Mouse (Mus musculus) embryonic facial prominence, embryonic 10.5 days (tissue): Measurements from ENCODE around the gene Ulk4. TPM values are rescaled to one million over a fixed set of nuclear protein-coding genes. Genes with fewer than 3 reads are reported as not detected.
A peak's percentile ranks its signal among the peaks of the same experiment; 100 is the strongest.

ENCODE experiments used
- DNase-seq: peaks from one replicate; pipeline ENCODE4 v3.0.0-alpha.2; 2017; ENCODE audit warnings: low spot score
- H3K27ac ChIP-seq: fragments of 300-500 bp; sonication (generic); replicated peaks from 2 replicates; pipeline ENCODE4 v1.5.1; 2016; ENCODE audit warnings: mild to moderate bottlenecking
- H3K27me3 ChIP-seq: fragments of 300-500 bp; sonication (generic); replicated peaks from 2 replicates; pipeline ENCODE4 v1.6.1; 2016; ENCODE audit warnings: low read depth, mild to moderate bottlenecking; ENCODE audit not compliant: poor library complexity, severe bottlenecking
- H3K36me3 ChIP-seq: fragments of 300-500 bp; sonication (generic); replicated peaks from 2 replicates; pipeline ENCODE4 v1.6.1; 2016; ENCODE audit warnings: mild to moderate bottlenecking, moderate library complexity
- H3K4me1 ChIP-seq: fragments of 300-500 bp; sonication (generic); 2 replicates; pipeline ENCODE4 v1.6.1; 2016
- H3K4me3 ChIP-seq: fragments of 300-500 bp; sonication (generic); 2 replicates; pipeline ENCODE4 v1.5.1; 2016; ENCODE audit warnings: mild to moderate bottlenecking, moderate library complexity
- H3K9me3 ChIP-seq: fragments of 300-500 bp; sonication (generic); 2 replicates; pipeline ENCODE4 v1.6.1; 2016; ENCODE audit warnings: mild to moderate bottlenecking
- WGBS: fragments of 180-500 bp; shearing (Covaris S2); methylation state at CpG from one replicate; pipeline ENCODE4 v1.1.7; 2016; 5-methylcytosine and 5-hydroxymethylcytosine counted together
- polyA plus RNA-seq: library from polyadenylated mRNA; unstranded; fragments of >200 nt; fragmentation: Nextera tagmentation; extraction: Ambion mirVana; gene quantifications from 2 replicates; pipeline ENCODE4 v1.2.1, GENCODE M21; 2016

The Ulk4 gene
- polyA plus RNA-seq, 1 experiment from 2014 or later = 140 TPM

DNA sequence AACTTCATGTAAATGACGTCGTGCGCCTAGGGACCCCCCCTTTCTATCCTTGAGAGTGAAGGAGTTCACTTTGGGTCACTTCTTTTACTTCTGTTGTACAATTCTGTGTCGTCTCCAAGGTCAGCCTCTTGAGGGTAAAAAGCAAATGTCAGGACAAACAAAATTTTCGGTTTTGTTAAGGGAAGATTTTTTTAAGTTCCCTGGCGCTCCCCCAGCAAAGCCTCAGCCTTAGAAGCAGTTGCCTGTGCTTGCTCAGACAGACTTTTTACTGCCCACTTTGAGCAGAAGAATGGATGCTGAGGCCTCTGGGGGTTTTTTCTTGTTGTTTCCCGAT is 21.0 kb upstream of the Ulk4 start:
- peak overlapping the region; percentile 96 for H3K4me3 ChIP-seq
- H3K9me3 ChIP-seq = no peaks in the 10 kb centered on the region
- peak overlapping the region; percentile 91 for H3K27ac ChIP-seq
- no peak for DNase-seq
- no peaks in the 10 kb centered on the region for H3K36me3 ChIP-seq
- H3K4me1 ChIP-seq = peaks cover 53% of the 10 kb centered on the region
- peaks cover 45% of the 10 kb centered on the region for H3K27me3 ChIP-seq
- 6% methylated on average over 7 of the region's 7 CpGs for WGBS

DNA sequence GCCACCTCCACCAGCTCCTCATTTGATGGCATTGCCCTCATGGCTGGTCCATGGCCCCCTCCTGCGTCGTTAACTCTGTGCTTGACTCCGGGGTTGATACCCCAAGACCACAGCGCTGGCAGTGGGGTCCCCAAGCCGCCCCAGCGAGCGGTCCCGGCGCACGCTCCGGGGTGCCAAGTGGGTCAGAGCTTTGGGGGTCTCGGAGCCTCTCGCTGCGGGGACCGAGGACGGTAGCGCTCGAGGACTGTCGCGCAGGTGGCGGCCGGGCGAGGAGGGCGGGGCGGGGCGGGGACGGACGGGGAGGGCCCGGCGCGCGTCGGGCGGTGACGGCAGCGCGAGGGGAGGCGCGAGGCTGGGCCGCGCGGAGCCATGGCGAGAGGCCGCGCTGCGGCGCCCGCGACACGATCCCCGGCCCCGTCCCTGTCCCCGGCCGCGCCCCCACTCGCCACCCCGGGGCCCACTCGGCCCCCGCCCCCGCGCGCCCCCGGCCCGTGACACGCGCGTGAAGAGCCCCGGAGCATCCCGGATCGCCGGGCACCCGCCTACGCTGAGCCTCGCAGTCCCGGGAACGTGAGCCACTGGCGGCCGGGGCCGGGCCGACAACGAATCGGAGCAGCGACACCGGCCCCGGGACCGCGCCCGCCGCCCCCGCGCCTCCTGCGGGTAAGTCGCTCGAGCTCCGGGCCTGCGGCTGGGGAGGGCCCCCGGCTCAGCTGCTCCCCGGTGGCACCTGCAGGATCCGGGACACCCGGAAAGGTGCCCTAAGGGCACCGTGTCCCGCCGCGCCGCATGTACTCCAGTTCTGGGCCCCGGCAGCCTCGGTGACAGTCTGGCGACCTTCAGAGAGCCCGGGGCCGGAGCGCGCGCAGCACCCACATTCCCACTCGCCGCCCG is 20.4 kb upstream of the Ulk4 start, which contains the start of gene Trak1:
Trak1 (plus strand) TSS at position 332 of the 894 bp plus-strand sequence.
- H3K27me3 ChIP-seq = peaks cover 45% of the 10 kb centered on the region
- no peaks in the 10 kb centered on the region for H3K36me3 ChIP-seq
- peak within 1 kb of the TSS; percentile 91 for H3K27ac ChIP-seq
- H3K4me1 ChIP-seq = peaks cover 50% of the 10 kb centered on the region
- under 1% methylated on average over 112 of the region's 116 CpGs for WGBS
- no peaks in the 10 kb centered on the region for H3K9me3 ChIP-seq
- H3K4me3 ChIP-seq = peak within 1 kb of the TSS; percentile 96
- peak; percentile 77 for DNase-seq

DNA sequence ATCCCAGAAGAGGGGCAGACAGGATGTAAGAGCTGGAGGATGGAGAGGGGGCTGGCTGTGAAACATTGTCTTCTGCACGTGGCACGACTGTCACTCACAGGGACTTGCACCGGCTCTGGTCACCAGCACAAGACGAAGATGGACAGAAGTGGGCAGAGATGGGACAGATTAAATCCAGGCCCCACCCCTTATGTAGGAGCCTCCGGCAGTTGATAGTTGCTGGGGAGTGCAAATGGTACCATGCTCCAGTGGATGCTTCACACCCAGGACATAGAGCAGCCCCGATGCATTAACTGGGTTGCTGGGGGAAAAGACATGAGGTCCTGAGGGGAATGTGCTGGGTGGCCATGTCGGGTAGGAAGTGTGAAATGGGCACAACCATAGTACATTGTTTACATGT is 18.2 kb upstream of the Ulk4 start:
- peaks cover 35% of the 10 kb centered on the region for H3K4me1 ChIP-seq
- 80% methylated on average over 7 of the region's 7 CpGs for WGBS
- H3K27ac ChIP-seq = no peak overlapping the region
- H3K27me3 ChIP-seq = peaks cover 45% of the 10 kb centered on the region
- H3K4me3 ChIP-seq = no peak overlapping the region
- H3K36me3 ChIP-seq = no peaks in the 10 kb centered on the region
- no peaks in the 10 kb centered on the region for H3K9me3 ChIP-seq
- DNase-seq = no peak

DNA sequence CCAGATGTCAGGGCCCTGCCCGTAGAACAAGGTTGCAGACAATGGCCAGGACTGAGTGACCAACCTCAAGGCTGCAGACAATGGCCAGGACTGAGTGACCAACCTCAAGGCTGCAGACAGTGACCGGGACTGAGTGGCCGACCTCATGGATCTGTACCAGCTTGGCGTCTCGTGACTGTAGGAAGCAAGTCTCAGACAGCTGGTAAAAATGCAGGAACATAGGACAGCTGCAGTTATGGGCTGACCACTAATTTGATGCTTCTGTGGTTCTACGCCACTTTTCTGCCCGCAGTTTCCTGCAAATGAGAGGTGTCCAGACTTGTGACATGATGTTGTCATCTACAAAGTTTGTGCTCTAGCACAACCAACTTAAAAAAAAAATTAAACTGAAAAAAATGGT is 16.2 kb upstream of the Ulk4 start:
- no peak for DNase-seq
- H3K4me1 ChIP-seq = peaks cover 15% of the 10 kb centered on the region
- no peaks in the 10 kb centered on the region for H3K36me3 ChIP-seq
- WGBS = 83% methylated on average over 7 of the region's 7 CpGs
- peaks cover 38% of the 10 kb centered on the region for H3K27me3 ChIP-seq
- H3K9me3 ChIP-seq = peaks cover 5% of the 10 kb centered on the region; the same call in 1 of the 2 replicates
- H3K4me3 ChIP-seq = no peak overlapping the region
- H3K27ac ChIP-seq = no peak overlapping the region

DNA sequence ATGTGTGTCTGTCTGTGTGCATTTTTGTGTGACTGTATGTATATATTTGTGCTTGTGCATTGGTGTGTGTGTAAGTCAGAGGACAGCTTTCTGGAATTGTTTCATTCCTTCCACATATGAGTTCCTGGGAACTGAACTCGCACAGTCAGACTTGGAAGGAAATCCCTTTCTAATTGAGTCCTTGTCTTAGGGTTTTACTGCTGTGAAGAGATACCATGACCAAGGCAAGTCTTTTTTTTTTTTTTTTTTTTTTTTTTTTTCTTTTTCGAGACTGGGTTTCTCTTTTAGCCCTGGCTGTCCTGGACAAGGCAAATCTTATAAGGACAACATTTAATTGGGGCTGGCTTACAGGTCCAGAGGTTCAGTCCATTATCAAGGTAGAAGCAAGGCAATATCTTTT is 14.3 kb upstream of the Ulk4 start:
- 71% methylated on average over 2 of the region's 2 CpGs for WGBS
- H3K36me3 ChIP-seq = no peaks in the 10 kb centered on the region
- no peak overlapping the region for H3K4me3 ChIP-seq
- H3K9me3 ChIP-seq = peaks cover 5% of the 10 kb centered on the region; the same call in 1 of the 2 replicates
- no peak for DNase-seq
- no peak overlapping the region for H3K27ac ChIP-seq
- H3K4me1 ChIP-seq = peaks cover 2% of the 10 kb centered on the region
- peaks cover 28% of the 10 kb centered on the region for H3K27me3 ChIP-seq

DNA sequence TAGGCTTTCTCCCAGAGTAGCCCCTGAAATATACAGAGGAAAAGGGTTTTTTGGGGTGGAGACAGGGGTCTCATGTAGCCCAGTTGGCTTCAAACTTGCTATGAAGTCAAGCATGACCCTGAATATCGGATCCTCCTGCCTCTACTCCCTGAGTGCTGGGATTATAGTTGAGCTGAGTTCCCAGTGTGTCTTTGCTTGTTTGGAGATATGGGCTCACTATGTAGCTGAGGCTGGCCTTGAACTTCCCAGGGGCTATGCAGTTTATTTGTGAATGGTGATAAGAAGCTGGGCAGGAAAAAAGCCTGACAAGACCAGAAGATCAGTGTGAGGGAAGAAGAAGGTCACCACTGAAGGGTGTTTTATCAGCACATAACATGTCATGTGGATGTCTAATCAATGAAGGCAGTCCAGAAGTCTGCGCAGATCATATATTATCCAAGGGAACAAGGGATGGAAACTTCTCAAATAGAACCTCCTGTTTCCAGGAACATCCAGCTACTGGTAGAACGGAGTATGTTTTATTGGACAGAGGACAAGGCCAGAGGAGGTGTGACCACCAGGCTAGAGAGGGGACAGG is 9.4 kb upstream of the Ulk4 start:
- WGBS = 78% methylated on average over 3 of the region's 3 CpGs
- DNase-seq = no peak
- Histone ChIP-seq H3K4me3 (peak overlapping the region; percentile 61), H3K27ac (peak overlapping the region; percentile 81), H3K36me3 (peaks cover 19% of the 10 kb centered on the region), H3K9me3 (peaks cover 21% of the 10 kb centered on the region), H3K27me3 (no peaks in the 10 kb centered on the region), H3K4me1 (peaks cover 13% of the 10 kb centered on the region)

DNA sequence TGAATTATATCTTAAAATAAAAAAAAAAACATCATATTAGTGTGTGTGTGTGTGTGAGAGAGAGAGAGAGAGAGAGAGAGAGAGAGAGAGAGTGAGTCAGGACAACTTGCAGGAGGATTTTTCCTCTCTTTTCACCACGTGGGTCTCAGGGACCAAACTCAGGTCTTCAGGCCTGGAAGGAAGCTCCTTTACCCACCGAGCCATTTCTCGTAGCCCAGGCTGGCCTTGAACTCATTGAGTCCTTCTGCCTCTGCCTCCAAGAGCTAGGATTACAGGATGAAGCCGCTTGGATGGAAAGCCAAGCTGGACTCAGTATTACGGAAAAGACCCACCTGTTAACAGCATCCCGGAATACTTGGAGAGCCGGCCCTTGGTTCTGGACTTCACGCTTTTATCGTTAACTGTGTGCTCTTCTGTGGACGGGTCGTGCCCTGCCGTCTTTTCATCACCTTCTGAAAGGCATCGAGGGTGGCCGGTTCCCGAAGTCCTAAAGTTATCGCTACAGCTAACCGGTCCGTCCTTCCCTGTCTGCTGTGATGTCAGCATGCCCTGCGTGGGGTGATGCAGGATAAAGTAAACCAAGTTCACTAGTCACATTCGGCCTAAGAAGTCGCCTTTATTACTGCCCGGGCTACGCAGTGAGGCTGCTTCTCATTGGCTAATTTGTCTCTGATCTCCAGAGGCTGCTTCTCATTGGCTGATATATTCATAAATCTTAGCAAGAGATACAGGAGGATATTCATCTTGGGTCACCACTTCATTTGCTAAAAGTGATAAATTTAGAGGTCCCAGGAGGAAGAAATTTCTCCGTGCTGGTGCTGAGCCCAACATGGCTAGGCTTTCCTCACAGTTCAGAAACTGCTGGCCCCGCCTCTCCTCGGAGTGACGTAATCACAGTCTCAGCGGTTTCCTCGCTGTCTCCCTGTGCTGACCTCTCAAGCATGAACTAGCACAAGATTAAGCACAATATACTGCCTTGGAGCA is 8.6 kb upstream of the Ulk4 start:
- Histone ChIP-seq H3K4me1 (peaks cover 13% of the 10 kb centered on the region), H3K27me3 (no peaks in the 10 kb centered on the region), H3K36me3 (peaks cover 22% of the 10 kb centered on the region), H3K27ac (peak overlapping the region; percentile 81), H3K9me3 (peaks cover 21% of the 10 kb centered on the region), H3K4me3 (peak overlapping the region; percentile 61)
- peak; percentile 73 for DNase-seq
- 19% methylated on average over 29 of the region's 29 CpGs for WGBS

DNA sequence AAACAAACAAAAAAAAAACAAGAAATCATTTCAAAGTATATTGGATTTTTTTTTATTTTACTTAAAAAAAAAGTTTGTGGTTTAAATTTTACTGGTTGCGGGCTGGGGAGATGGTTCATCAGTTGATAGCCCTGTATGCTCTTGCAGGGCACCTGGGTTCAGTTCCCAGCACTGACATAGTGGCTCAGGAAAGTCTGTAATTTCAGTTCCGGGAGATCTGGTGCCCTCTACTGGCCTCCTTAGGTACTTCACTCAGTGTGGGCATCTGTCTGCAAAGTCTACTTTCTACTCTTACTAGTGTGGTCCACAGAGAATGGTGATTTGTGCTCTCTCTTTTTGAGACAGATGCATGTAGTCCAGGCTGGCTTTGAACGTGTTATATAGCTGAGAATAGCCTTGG is 7.4 kb upstream of the Ulk4 start:
- no peak overlapping the region for H3K4me3 ChIP-seq
- no peaks in the 10 kb centered on the region for H3K27me3 ChIP-seq
- H3K27ac ChIP-seq = no peak overlapping the region
- H3K9me3 ChIP-seq = peaks cover 16% of the 10 kb centered on the region
- peaks cover 24% of the 10 kb centered on the region for H3K36me3 ChIP-seq
- no peak for DNase-seq
- WGBS = 87% methylated on average over 3 of the region's 3 CpGs
- peaks cover 13% of the 10 kb centered on the region for H3K4me1 ChIP-seq

DNA sequence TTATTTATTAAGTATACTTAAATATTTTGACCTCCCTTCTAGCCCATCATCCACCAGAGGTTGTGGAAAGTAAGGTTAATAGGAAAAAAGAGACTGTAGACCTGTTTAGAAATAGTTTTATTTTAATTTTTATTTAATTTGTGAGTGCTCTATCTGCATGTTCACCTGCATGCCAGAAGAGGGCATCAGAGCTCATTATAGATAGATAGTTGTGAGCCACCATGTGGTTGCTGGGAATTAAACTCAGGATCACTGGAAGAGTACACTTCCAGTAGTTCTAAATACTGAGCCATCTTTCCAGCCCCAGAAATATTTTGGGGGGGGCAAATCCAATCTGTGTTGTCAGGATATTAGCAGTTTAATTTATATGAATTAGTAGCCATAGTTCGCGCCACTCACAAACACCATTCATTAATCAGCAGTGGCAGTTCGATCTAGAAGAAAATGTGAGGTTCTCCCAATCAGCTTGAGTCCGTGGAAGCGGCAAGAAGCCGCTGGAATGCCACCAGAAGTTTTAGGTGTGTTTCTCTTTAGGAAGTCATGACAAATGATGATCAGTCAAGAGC is 6.7 kb upstream of the Ulk4 start:
- WGBS = 94% methylated on average over 6 of the region's 6 CpGs
- no peaks in the 10 kb centered on the region for H3K27me3 ChIP-seq

DNA sequence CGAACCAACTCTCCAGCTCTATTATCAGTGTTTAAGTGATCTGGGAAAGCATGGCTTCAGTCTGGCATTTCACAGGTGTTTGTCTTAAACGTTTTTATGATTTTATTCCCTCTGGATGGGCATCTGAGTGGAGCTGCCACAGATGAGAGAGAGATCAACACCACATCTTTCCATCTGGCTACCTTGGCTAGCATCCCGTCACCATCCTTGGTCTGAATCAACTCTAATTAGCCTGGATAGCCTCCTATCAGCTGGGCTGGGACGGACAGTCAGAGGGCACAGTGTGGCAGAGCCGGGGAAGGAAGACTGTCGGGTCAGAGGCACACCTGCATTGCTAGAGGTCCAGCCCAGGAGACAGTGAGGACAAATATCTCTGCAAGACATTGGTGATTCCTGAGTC is 4.9 kb upstream of the Ulk4 start:
- peaks cover 16% of the 10 kb centered on the region for H3K9me3 ChIP-seq
- 82% methylated on average over 6 of the region's 6 CpGs for WGBS
- no peaks in the 10 kb centered on the region for H3K27me3 ChIP-seq
- peaks cover 20% of the 10 kb centered on the region for H3K4me1 ChIP-seq
- no peak overlapping the region for H3K27ac ChIP-seq
- H3K36me3 ChIP-seq = peaks cover 24% of the 10 kb centered on the region
- no peak overlapping the region for H3K4me3 ChIP-seq
- no peak for DNase-seq

More for the DNA sequence above, 6.7 kb upstream of the Ulk4 start:
- Histone ChIP-seq H3K36me3 (peaks cover 24% of the 10 kb centered on the region), H3K27ac (no peak overlapping the region), H3K4me3 (no peak overlapping the region), H3K9me3 (peaks cover 16% of the 10 kb centered on the region), H3K4me1 (peaks cover 13% of the 10 kb centered on the region)
- no peak for DNase-seq

DNA sequence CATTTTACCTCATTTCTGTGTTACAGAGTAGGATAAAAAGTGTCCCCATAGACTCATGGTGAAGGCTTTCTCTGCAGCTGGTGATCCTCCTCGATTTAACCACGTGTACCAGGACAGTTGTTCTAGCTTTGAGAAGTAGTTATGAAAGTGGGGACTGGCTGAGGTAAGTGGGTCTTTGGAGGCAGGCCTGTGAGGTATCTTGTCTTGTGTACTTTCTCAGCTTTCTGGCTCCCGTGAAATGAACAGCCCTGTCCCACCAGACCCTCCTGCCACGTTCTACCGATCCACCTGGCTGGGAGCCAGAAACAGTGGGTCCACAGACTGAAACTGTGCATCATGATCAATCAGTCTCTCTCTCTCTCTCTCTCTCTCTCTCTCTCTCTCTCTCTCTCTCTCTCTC is 2.2 kb upstream of the Ulk4 start:
- Histone ChIP-seq H3K4me1 (peaks cover 16% of the 10 kb centered on the region), H3K27me3 (no peaks in the 10 kb centered on the region), H3K27ac (no peak overlapping the region), H3K36me3 (peaks cover 22% of the 10 kb centered on the region), H3K9me3 (peaks cover 13% of the 10 kb centered on the region), H3K4me3 (no peak overlapping the region)
- DNase-seq = no peak
- WGBS = 88% methylated on average over 5 of the region's 5 CpGs

DNA sequence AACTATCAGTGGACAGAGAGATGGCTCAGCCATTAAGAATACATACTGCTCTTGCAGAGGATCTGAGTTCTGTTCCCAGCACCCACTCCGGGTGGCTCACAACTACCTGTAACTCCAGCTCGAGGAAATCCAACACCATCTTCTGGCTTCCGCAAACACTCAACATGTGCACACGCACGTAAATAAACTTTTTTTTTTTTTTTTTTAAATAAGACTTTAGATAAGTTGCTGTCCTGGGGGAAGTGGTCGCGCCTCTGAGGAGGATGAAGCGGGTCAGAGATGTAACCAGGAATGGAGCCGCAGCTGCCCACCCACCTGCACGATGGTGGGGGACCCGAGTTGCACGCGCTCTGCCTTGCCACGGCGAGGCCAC is 266 bp downstream of the Ulk4 start:
- no peak for DNase-seq
- Histone ChIP-seq H3K27ac (peak overlapping the region; percentile 90), H3K4me3 (peak overlapping the region; percentile 69), H3K27me3 (no peaks in the 10 kb centered on the region), H3K9me3 (peaks cover 2% of the 10 kb centered on the region; the same call in 1 of the 2 replicates), H3K4me1 (peaks cover 24% of the 10 kb centered on the region), H3K36me3 (peaks cover 9% of the 10 kb centered on the region; the same call in 1 of the 2 replicates)
- 16% methylated on average over 15 of the region's 15 CpGs for WGBS
